Mouse (Mus musculus) left cerebral cortex, adult 2 months (tissue): ENCODE measurements at regions not wholly inside any gene's neighbourhood (a gene's known extent, or its start where the extent isn't known, plus 50 kb on each side); places are given as distances from the start of the nearest gene placed in this dataset.

Source experiments
- DNase-seq, 2 experiments: peaks; one replicate each; pipeline ENCODE4 v3.0.0; 2021 to 2022; ENCODE audit warnings: low spot score in 2 of 2, mixed read lengths in 1 of 2; ENCODE audit errors: extremely low spot score in 1 of 2
- H3K27ac ChIP-seq: fragments of 200-600 bp; 2 replicates; pipeline ENCODE4 v1.8.1; 2022
- H3K4me3 ChIP-seq: fragments of 200-600 bp; 2 replicates; pipeline ENCODE4 v1.8.1; 2022
- CTCF ChIP-seq: fragments of 200-600 bp; IDR thresholded peaks from 2 replicates; pipeline ENCODE4 v1.8.1; 2022; ENCODE audit warnings: antibody characterized with exemption, mild to moderate bottlenecking, moderate library complexity
- intact Hi-C: fragments of 180-260 bp; cut with DNase I; formaldehyde crosslinking; loops from one replicate; pipeline ENCODE4 v1.15.1; 2025

GRCm38 (mm10) chr1:57470356-57470755 lies 63.5 kb upstream of the Tyw5 start:
- TF ChIP-seq CTCF = no peak
- no peak overlapping the region for H3K27ac ChIP-seq
- intact Hi-C loops = no loop called here
- no peak overlapping the region for H3K4me3 ChIP-seq
- DNase-seq = no peak

- intact Hi-C loops = no loop called here
- no peak overlapping the region for H3K4me3 ChIP-seq
- no peak for TF ChIP-seq CTCF
- DNase-seq = no peak
- H3K27ac ChIP-seq = no peak overlapping the region
Measured at GRCm38 (mm10) chr1:57472235-57472634, 65.3 kb upstream of the Tyw5 start.

- no peak for DNase-seq
- H3K4me3 ChIP-seq = no peak overlapping the region
- intact Hi-C loops = no loop called here
- no peak overlapping the region for H3K27ac ChIP-seq
- TF ChIP-seq CTCF = no peak
Measured at GRCm38 (mm10) chr1:57477725-57478124, 70.8 kb upstream of the Tyw5 start.

DNA sequence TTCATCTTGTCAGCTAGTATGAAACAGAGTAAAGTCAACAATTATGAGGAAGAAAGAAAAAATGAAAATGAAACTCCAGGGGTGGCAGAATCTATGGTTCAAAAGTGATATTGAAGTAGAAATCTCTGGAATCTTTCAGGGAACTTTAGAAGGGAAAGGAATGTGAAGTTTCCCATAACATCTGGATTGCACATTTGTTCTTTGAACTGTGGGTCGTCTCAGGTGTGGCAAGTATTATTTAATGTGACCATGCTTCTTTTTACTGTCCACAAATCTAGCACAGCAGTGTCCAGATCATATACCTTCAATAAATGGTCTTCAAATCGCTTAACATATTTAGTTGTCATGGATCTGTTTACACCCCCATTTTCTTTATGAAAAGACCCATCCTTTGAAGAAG lies 71.2 kb upstream of the Tyw5 start:
- intact Hi-C loops = no loop called here
- no peak for DNase-seq
- Histone ChIP-seq H3K27ac (no peak overlapping the region), H3K4me3 (no peak overlapping the region)
- TF ChIP-seq CTCF = no peak

- intact Hi-C loops = no loop called here
- DNase-seq = no peak
Measured at GRCm38 (mm10) chr1:57478800-57479199, 71.9 kb upstream of the Tyw5 start.

DNA sequence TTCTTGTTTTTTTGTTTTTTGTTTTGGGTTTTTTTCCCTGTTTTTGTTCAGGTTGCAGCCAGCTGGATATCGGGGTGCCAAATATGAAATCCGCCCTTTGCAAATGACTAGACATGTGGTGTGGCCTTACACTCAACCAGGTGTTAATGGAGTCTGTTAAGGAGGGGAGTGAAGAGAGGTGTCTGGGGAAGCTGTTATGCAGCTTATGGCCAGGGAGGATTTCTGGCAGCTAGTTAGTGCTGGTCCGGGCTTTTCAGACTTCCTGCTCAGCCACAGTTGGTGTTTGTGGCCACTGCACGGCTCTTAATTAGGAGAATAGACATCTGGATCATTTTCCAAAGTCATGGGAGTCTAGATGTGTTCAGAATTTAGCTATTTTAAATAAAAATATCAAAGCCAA lies 72.7 kb upstream of the Tyw5 start:
- intact Hi-C loops = no loop called here
- no peak for DNase-seq
- TF ChIP-seq CTCF = no peak
- H3K27ac ChIP-seq = no peak overlapping the region
- H3K4me3 ChIP-seq = no peak overlapping the region

More at GRCm38 (mm10) chr1:57478800-57479199, 71.9 kb upstream of the Tyw5 start:
- Histone ChIP-seq H3K27ac (no peak overlapping the region), H3K4me3 (no peak overlapping the region)
- TF ChIP-seq CTCF = no peak

DNA sequence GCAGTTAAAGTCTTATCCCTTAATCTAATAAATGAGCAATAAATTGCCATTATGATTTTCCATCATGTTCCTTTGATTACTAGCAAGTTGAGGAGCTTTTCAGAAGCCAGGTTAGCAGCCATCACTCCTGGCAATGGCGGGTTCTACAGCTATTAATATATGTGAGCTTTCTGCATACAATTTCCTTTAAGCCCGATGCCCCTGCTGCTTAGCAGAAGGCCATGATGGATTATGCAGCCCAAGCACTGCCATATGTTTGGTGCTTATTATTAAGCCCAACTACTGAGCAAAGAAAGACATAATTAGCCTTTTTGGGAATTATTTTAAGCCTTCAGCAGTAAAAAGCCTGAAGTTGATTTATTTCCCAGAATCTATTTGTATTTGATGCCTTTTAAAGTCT lies 82.3 kb upstream of the Tyw5 start:
- intact Hi-C loops = no loop called here
- no peak for TF ChIP-seq CTCF
- no peak for DNase-seq
- no peak overlapping the region for H3K4me3 ChIP-seq
- no peak overlapping the region for H3K27ac ChIP-seq

DNA sequence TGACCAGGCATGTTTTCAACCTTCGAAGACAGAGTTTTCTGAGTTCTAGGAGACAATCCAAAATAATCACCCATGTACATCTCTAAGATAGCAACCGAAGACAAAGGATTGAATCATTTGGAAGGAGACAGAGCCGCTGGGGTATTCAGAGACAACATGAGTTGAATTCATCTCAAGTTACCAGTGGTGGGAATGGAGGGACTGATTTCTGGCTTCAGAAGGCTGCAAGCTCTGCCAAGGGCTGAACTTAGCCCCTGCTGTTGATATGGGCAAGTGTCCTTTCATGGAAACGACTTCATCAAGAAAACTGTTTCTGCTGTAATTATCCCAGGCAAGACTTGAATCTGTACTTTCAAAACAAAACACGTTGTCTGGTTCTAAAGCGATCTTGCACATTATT lies 82.7 kb upstream of the Tyw5 start:
- TF ChIP-seq CTCF = no peak
- Histone ChIP-seq H3K27ac (no peak overlapping the region), H3K4me3 (no peak overlapping the region)
- intact Hi-C loops = no loop called here
- DNase-seq = no peak

DNA sequence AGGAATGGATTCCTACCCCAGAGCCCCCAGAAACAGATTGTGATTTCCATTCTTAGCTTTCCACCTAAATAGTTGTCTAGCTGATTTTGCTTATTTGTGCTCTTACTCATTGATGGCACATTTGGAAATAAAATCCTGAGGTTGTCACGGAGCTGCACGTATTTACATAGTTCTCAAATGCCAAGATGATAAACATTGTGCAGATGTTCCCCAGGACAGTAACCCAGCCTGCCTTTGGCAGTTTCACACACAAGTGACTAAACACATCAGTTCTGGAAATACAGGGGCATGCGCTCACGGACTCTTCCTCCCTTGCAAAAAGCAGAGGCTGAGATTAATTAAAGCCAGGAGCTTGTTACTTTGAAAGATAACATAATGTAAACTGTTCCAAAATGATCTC lies 83.1 kb upstream of the Tyw5 start:
- TF ChIP-seq CTCF = no peak
- intact Hi-C loops = no loop called here
- H3K27ac ChIP-seq = no peak overlapping the region
- no peak overlapping the region for H3K4me3 ChIP-seq
- DNase-seq = no peak

GRCm38 (mm10) chr1:57492696-57493095 lies 85.8 kb upstream of the Tyw5 start:
- no peak for TF ChIP-seq CTCF
- intact Hi-C loops = no loop called here

GRCm38 (mm10) chr1:57497489-57498037 lies 90.7 kb upstream of the Tyw5 start:
- Histone ChIP-seq H3K4me3 (no peak overlapping the region), H3K27ac (no peak overlapping the region)
- intact Hi-C loops = no loop called here
- no peak for DNase-seq
- no peak for TF ChIP-seq CTCF

More at GRCm38 (mm10) chr1:57492696-57493095, 85.8 kb upstream of the Tyw5 start:
- Histone ChIP-seq H3K27ac (no peak overlapping the region), H3K4me3 (no peak overlapping the region)
- no peak for DNase-seq

GRCm38 (mm10) chr1:57510359-57511120 lies 103.6 kb upstream of the Tyw5 start:
- intact Hi-C loops = no loop called here
- DNase-seq = no peak
- H3K27ac ChIP-seq = no peak overlapping the region
- TF ChIP-seq CTCF = no peak
- H3K4me3 ChIP-seq = no peak overlapping the region

- DNase-seq = no peak
- Histone ChIP-seq H3K27ac (no peak overlapping the region), H3K4me3 (no peak overlapping the region)
- intact Hi-C loops = no loop called here
- no peak for TF ChIP-seq CTCF
Measured at GRCm38 (mm10) chr1:57511902-57512301, 105.0 kb upstream of the Tyw5 start.
